In the genomic region with DNA sequence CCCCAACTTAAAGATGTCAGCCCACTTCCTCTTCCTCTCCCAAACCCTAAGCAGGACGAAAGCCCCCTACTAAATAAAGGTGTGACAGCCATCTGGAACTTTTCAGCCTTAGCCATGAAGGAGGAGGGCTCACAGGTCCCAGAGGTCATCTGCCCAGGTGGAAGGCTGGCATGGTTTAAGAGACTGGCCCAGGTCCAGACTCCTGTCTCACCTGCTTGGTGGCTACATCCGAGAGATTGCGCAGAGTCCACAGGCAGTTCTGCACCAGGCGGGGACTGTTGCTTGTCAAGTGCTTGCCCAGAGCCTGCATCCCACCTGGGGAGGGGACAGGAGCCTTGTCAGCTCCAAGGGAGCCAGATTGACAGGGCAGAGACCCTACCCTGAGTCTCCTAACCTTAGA, we compare ENCODE assay signal across 25 mouse cellular contexts. TPM values are rescaled to one million over a fixed set of nuclear protein-coding genes. Genes with fewer than 3 reads are reported as not detected.
DNase-seq lines count a peak whose midpoint lies in the region; ATAC-seq and TF ChIP-seq lines count a peak whose summit lies in the region.
"Had no signal": no experiment of that assay in that cellular context is flagged by ENCODE, and none has a peak within 500 bp of the region (broad histone marks: within the 10 kb centered on the region; RNA-seq: fewer than 3 reads in every experiment).

No protein-coding gene starts in this region.

- no peak for TF ChIP-seq CTCF in stomach, postnatal 0 days (IDR thresholded peaks at IDR 0.05; ENCODE audit: low read depth)
- no peak for TF ChIP-seq CTCF in lung, postnatal 0 days (IDR thresholded peaks at IDR 0.05)

- peaks cover 95% of the 10 kb centered on the region for H3K36me3 ChIP-seq in heart, embryonic 10.5 days
- peaks cover 50% of the 10 kb centered on the region for H3K36me3 ChIP-seq in stomach, postnatal 0 days (ENCODE audit: control insufficient read depth, insufficient read depth, low read length)
- peaks cover 55% of the 10 kb centered on the region for H3K36me3 ChIP-seq in lung, postnatal 0 days (ENCODE audit: insufficient read depth, low read length)
- H3K36me3 ChIP-seq: G1E had no signal

- H3K4me2 ChIP-seq in stomach, postnatal 0 days (replicated peaks; ENCODE audit: low read depth): no peak overlapping the region
- H3K4me2 ChIP-seq in lung, postnatal 0 days (replicated peaks; ENCODE audit: low read depth, low read length): no peak overlapping the region

- H3K27me3 ChIP-seq in heart, embryonic 10.5 days (ENCODE audit: insufficient read depth, poor library complexity, severe bottlenecking): no peaks in the 10 kb centered on the region
- H3K27me3 ChIP-seq in stomach, postnatal 0 days (ENCODE audit: control insufficient read depth, insufficient read depth, low read length): no peaks in the 10 kb centered on the region
- H3K27me3 ChIP-seq in lung, postnatal 0 days (replicated peaks; ENCODE audit: insufficient read depth, low read length): no peaks in the 10 kb centered on the region
- H3K27me3 ChIP-seq: Patski had no signal

- DNase-seq in heart, adult 11 months: peak; percentile 90
- DNase-seq in heart, embryonic 10.5 days (ENCODE audit: low spot score): no peak
- no peak for DNase-seq in stomach, postnatal 0 days (ENCODE audit: low spot score)
- no peak for DNase-seq in lung, postnatal 0 days (ENCODE audit: low spot score)
- no peak for DNase-seq in adrenal gland, postnatal 36 days
- DNase-seq: adrenal gland, adult 2 months; adrenal gland, adult 8-10 months; adrenal gland, postnatal 10 days; adrenal gland, postnatal 14 days; adrenal gland, postnatal 25 days; B cell, adult 2 months; cerebellum, adult 11 months; cerebellum, adult 11-12 months; cerebellum, adult 2 months; cerebellum, adult 8-10 months had no signal

- TF ChIP-seq EP300 in stomach, postnatal 0 days (optimal IDR thresholded peaks at IDR 0.05): no peak
- no peak for TF ChIP-seq EP300 in lung, postnatal 0 days (IDR thresholded peaks at IDR 0.05)

- H3K27ac ChIP-seq in heart, embryonic 10.5 days: no peak overlapping the region
- peak overlapping the region; percentile 35; the same call in 1 of the 2 replicates for H3K27ac ChIP-seq in brown adipose tissue, adult 24 weeks (replicated peaks; ENCODE audit: low read depth, low read length)
- no peak overlapping the region for H3K27ac ChIP-seq in stomach, postnatal 0 days (replicated peaks)
- no peak overlapping the region for H3K27ac ChIP-seq in lung, postnatal 0 days (ENCODE audit: low read length)

- 0 out of 2 replicates have a peak, but pooled peaks have one; percentile 1 for ATAC-seq in stomach, postnatal 0 days (ENCODE audit: low FRiP score, low TSS enrichment)
- ATAC-seq in lung, postnatal 0 days: no peak
- ATAC-seq: activated CD4-positive, CD25-positive, alpha-beta regulatory T cell, adult 4 months; CD4-positive, CD25-positive, alpha-beta regulatory T cell, adult 4 months; Patski had no signal

- H3K4me3 ChIP-seq in heart, embryonic 10.5 days: no peak overlapping the region
- H3K4me3 ChIP-seq in brown adipose tissue, adult 24 weeks (ENCODE audit: insufficient read depth, low read depth, low read length): no peak overlapping the region
- H3K4me3 ChIP-seq in stomach, postnatal 0 days (ENCODE audit: low read depth, low read length): no peak overlapping the region
- H3K4me3 ChIP-seq in lung, postnatal 0 days (ENCODE audit: low read depth, low read length): no peak overlapping the region

- H3K9ac ChIP-seq in stomach, postnatal 0 days (ENCODE audit: low read length): no peak overlapping the region
- no peak overlapping the region for H3K9ac ChIP-seq in lung, postnatal 0 days (replicated peaks; ENCODE audit: low read depth)

- 86% methylated on average over 4 of the region's 4 CpGs for WGBS in heart, embryonic 10.5 days
- WGBS in stomach, postnatal 0 days: 79% methylated on average over 4 of the region's 4 CpGs
- 86% methylated on average over 4 of the region's 4 CpGs for WGBS in lung, postnatal 0 days

- peaks cover 7% of the 10 kb centered on the region; the same call in 1 of the 2 replicates for H3K4me1 ChIP-seq in heart, embryonic 10.5 days
- peaks cover 24% of the 10 kb centered on the region for H3K4me1 ChIP-seq in brown adipose tissue, adult 24 weeks (ENCODE audit: control insufficient read depth, insufficient read depth, insufficient read length, low read length)
- H3K4me1 ChIP-seq in stomach, postnatal 0 days (replicated peaks; ENCODE audit: control insufficient read depth, insufficient read depth): no peaks in the 10 kb centered on the region
- H3K4me1 ChIP-seq in lung, postnatal 0 days (ENCODE audit: insufficient read depth, low read depth, low read length): no peaks in the 10 kb centered on the region

- no peaks in the 10 kb centered on the region for H3K9me3 ChIP-seq in heart, embryonic 10.5 days
- no peaks in the 10 kb centered on the region for H3K9me3 ChIP-seq in stomach, postnatal 0 days (ENCODE audit: control insufficient read depth, low read length)
- no peaks in the 10 kb centered on the region for H3K9me3 ChIP-seq in lung, postnatal 0 days (ENCODE audit: low read length)
- H3K9me3 ChIP-seq: G1E had no signal

RNA-seq across cellular contexts. Expression of a gene that starts 18.3 kb away (rescaled TPM):
- polyA plus RNA-seq in heart, embryonic 10.5 days (2016; fragmentation: Nextera tagmentation; extraction: Ambion mirVana): 91.3 and 112 TPM in 2 replicates
- polyA plus RNA-seq in brown adipose tissue, adult 24 weeks (2012; ENCODE audit: insufficient read depth, insufficient read length, missing spikeins): 24.9 and 31.0 TPM in 2 replicates
- 234 and 259 TPM in 2 replicates for polyA plus RNA-seq in stomach, postnatal 0 days (2015; fragmentation: Nextera tagmentation; extraction: Ambion mirVana)
- 231 and 251 TPM in 2 replicates for polyA plus RNA-seq in lung, postnatal 0 days (2015; fragmentation: Nextera tagmentation; extraction: Ambion mirVana)
- total RNA-seq in adrenal gland, postnatal 36 days (2021): 10 to 100 TPM; 73.9 to 87.1 TPM
- polyA plus RNA-seq: G1E had no signal

RNA-seq across cellular contexts. Expression of a gene that starts 23.4 kb away (rescaled TPM):
- 5.1 and 8.4 TPM in 2 replicates for polyA plus RNA-seq in heart, embryonic 10.5 days (2016; fragmentation: Nextera tagmentation; extraction: Ambion mirVana)
- polyA plus RNA-seq in brown adipose tissue, adult 24 weeks (2012; ENCODE audit: insufficient read depth, insufficient read length, missing spikeins): not detected in 2 replicates
- 7.9 and 10.1 TPM in 2 replicates for polyA plus RNA-seq in stomach, postnatal 0 days (2015; fragmentation: Nextera tagmentation; extraction: Ambion mirVana)
- polyA plus RNA-seq in lung, postnatal 0 days (2015; fragmentation: Nextera tagmentation; extraction: Ambion mirVana): 6.4 and 6.5 TPM in 2 replicates
- total RNA-seq in adrenal gland, postnatal 36 days (2021): 10 to 100 TPM; 36.0 to 43.8 TPM
- polyA plus RNA-seq: G1E had no signal

RNA-seq across cellular contexts. Expression of a gene that starts 35.3 kb away (rescaled TPM):
- 71.1 and 81.8 TPM in 2 replicates for polyA plus RNA-seq in heart, embryonic 10.5 days (2016; fragmentation: Nextera tagmentation; extraction: Ambion mirVana)
- 5.7 and 9.8 TPM in 2 replicates for polyA plus RNA-seq in brown adipose tissue, adult 24 weeks (2012; ENCODE audit: insufficient read depth, insufficient read length, missing spikeins)
- 40.6 and 43.2 TPM in 2 replicates for polyA plus RNA-seq in stomach, postnatal 0 days (2015; fragmentation: Nextera tagmentation; extraction: Ambion mirVana)
- polyA plus RNA-seq in lung, postnatal 0 days (2015; fragmentation: Nextera tagmentation; extraction: Ambion mirVana): 44.9 and 47.1 TPM in 2 replicates
- 10 to 100 TPM; 26.3 to 40.5 TPM for total RNA-seq in adrenal gland, postnatal 36 days (2021)
- total RNA-seq: CH12.LX, G1E, MEL had no signal
- polyA plus RNA-seq: activated CD4-positive, CD25-positive, alpha-beta regulatory T cell, adult 4 months; CD4-positive, CD25-positive, alpha-beta regulatory T cell, adult 4 months; G1E had no signal

RNA-seq across cellular contexts. Expression of a gene that starts 36.2 kb away (rescaled TPM):
- 107 and 123 TPM in 2 replicates for polyA plus RNA-seq in heart, embryonic 10.5 days (2016; fragmentation: Nextera tagmentation; extraction: Ambion mirVana)
- polyA plus RNA-seq in brown adipose tissue, adult 24 weeks (2012; ENCODE audit: insufficient read depth, insufficient read length, missing spikeins): 1.7 and 3.3 TPM in 2 replicates
- 59.5 and 62.1 TPM in 2 replicates for polyA plus RNA-seq in stomach, postnatal 0 days (2015; fragmentation: Nextera tagmentation; extraction: Ambion mirVana)
- 75.6 and 86.5 TPM in 2 replicates for polyA plus RNA-seq in lung, postnatal 0 days (2015; fragmentation: Nextera tagmentation; extraction: Ambion mirVana)
- total RNA-seq in adrenal gland, postnatal 36 days (2021): 10 to 100 TPM; 23.7 to 27.2 TPM
- polyA plus RNA-seq: activated CD4-positive, CD25-positive, alpha-beta regulatory T cell, adult 4 months; CD4-positive, CD25-positive, alpha-beta regulatory T cell, adult 4 months; G1E had no signal

RNA-seq across cellular contexts. Expression of a gene that starts 45.1 kb away (rescaled TPM):
- polyA plus RNA-seq in heart, embryonic 10.5 days (2016; fragmentation: Nextera tagmentation; extraction: Ambion mirVana): not detected in 2 replicates
- polyA plus RNA-seq in brown adipose tissue, adult 24 weeks (2012; ENCODE audit: insufficient read depth, insufficient read length, missing spikeins): not detected in 2 replicates
- 52.0 and 84.7 TPM in 2 replicates for polyA plus RNA-seq in stomach, postnatal 0 days (2015; fragmentation: Nextera tagmentation; extraction: Ambion mirVana)
- polyA plus RNA-seq in lung, postnatal 0 days (2015; fragmentation: Nextera tagmentation; extraction: Ambion mirVana): not detected in 2 replicates
- total RNA-seq in adrenal gland, postnatal 36 days (2021): not detected
- total RNA-seq: adrenal gland, adult 18-20 months; adrenal gland, adult 2 months; adrenal gland, adult 8-10 months; adrenal gland, postnatal 10 days; adrenal gland, postnatal 14 days; adrenal gland, postnatal 25 days; adrenal gland, postnatal 4 days; CH12.LX; G1E; MEL had no signal
- polyA plus RNA-seq: activated CD4-positive, CD25-positive, alpha-beta regulatory T cell, adult 4 months; adrenal gland, adult 2 months; C2C12; CD4-positive, CD25-positive, alpha-beta regulatory T cell, adult 4 months; cerebellum, adult 2 months; G1E; Patski had no signal
